ENCODE assay signal across 16 mouse cellular contexts in the genomic region with DNA sequence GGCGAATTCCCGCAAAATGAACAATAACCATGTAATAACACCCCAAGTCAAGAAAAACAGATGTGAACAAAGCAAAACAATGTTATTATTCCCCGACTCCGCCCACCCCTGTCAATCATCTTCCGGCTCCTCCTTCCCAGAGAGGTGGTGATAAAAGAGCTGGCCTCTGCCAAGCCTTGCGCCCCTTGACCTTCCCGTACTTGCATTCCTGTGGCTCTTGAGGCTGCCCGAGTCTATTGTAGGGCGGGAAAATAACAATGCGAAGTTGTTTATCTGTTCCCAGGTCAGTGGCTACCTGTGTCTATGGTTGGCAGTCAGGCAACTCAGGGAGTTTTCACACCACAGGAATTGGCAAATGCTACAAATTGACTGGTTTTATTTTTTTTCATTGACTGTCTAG. TPM values are rescaled to one million over a fixed set of nuclear protein-coding genes. Genes with fewer than 3 reads are reported as not detected.
DNase-seq lines count a peak whose midpoint lies in the region; ATAC-seq and TF ChIP-seq lines count a peak whose summit lies in the region.
"Had no signal": no experiment of that assay in that cellular context is flagged by ENCODE, and none has a peak within 500 bp of the region (broad histone marks: within the 10 kb centered on the region; RNA-seq: fewer than 3 reads in every experiment).

No protein-coding gene starts in this region.

- intact Hi-C loops in left cerebral cortex, postnatal 4 days (cut with DNase I) = no loop called here

- peak; percentile 25 for DNase-seq in gastrocnemius, postnatal 25 days
- no peak for DNase-seq in gastrocnemius, adult 8-10 months (ENCODE audit: low spot score in 2 of 2)
- DNase-seq in Muller cell, postnatal 12 days (ENCODE audit: inconsistent ontology term) = peak; percentile 56
- peak; percentile 41 to 58 for DNase-seq in heart, adult 9 months (ENCODE audit: low spot score in 2 of 2)
- DNase-seq in lung, adult 2 months = peak; percentile 51
- DNase-seq in urinary bladder, adult 2 months (ENCODE audit: low spot score) = no peak
- DNase-seq in left cerebral cortex, postnatal 4 days = no peak
- DNase-seq: cerebellum, postnatal 25 days had no signal

- no peak for TF ChIP-seq CTCF in lung, adult 2 months (IDR thresholded peaks at IDR 0.05; ENCODE audit: insufficient read depth, low read length)

- peaks cover 7% of the 10 kb centered on the region; the same call in 1 of the 2 replicates for H3K4me1 ChIP-seq in lung, adult 2 months (ENCODE audit: control insufficient read depth, insufficient read depth, low read length)
- H3K4me1 ChIP-seq: limb, embryonic 10.5 days had no signal

- no peak overlapping the region for H3K4me3 ChIP-seq in lung, adult 2 months (replicated peaks; ENCODE audit: extremely low read depth, low read depth, low read length)
- H3K4me3 ChIP-seq: limb, embryonic 10.5 days; lung, embryonic 15.5 days had no signal

- 41% methylated on average over 10 of the region's 10 CpGs for whole genome bisulfite sequencing in lung, adult 2 months

- TF ChIP-seq POLR2A in lung, adult 2 months (IDR thresholded peaks at IDR 0.05; ENCODE audit: borderline replicate concordance, extremely low read depth, low read depth, low read length) = no peak

- no peak for ATAC-seq in erythroblast, adult 5-6 weeks (replicated peaks; ENCODE audit: low FRiP score, poor library complexity, severe bottlenecking)

RNA-seq across cellular contexts. Expression of a gene that starts 9.5 kb away (rescaled TPM):
- total RNA-seq in gastrocnemius, postnatal 25 days (2021) = 1 to 10 TPM in 1 of 2 experiments, under 1 TPM in 1; 0.70 to 1.3 TPM
- 1 to 10 TPM in 1 of 4 experiments, under 1 TPM in 3; 0.60 to 1.2 (median 0.76) TPM for total RNA-seq in gastrocnemius, adult 8-10 months (2022)
- polyA plus RNA-seq in lung, adult 2 months (2012; rRNA removed) = 26.7 and 29.0 TPM in 2 replicates
- total RNA-seq in erythroblast, adult 5-6 weeks (2015; ENCODE audit: low replicate concordance) = not detected in 2 replicates
- not detected in 2 replicates for total RNA-seq in erythroblast, adult 5-6 weeks (2017; ENCODE audit: low replicate concordance)
- 0.83 and 0.96 TPM in 2 replicates for polyA plus RNA-seq in urinary bladder, adult 2 months (2012; rRNA removed)
- total RNA-seq in left cerebral cortex, postnatal 4 days (2021) = under 1 TPM; 0.28 to 0.48 TPM
- total RNA-seq: midbrain, postnatal 0 days; neutrophil, adult 5-6 weeks had no signal
- polyA plus RNA-seq: limb, embryonic 10.5 days; midbrain, postnatal 0 days had no signal

RNA-seq across cellular contexts. Expression of a gene that starts 19.2 kb away (rescaled TPM):
- not detected for total RNA-seq in gastrocnemius, postnatal 25 days (2021)
- not detected for total RNA-seq in gastrocnemius, adult 8-10 months (2022)
- polyA plus RNA-seq in lung, adult 2 months (2012; rRNA removed) = 8.1 and 20.3 TPM in 2 replicates
- total RNA-seq in erythroblast, adult 5-6 weeks (2015; ENCODE audit: low replicate concordance) = 948 and 1,023 TPM in 2 replicates
- 738 and 893 TPM in 2 replicates for total RNA-seq in erythroblast, adult 5-6 weeks (2017; ENCODE audit: low replicate concordance)
- not detected in 2 replicates for polyA plus RNA-seq in urinary bladder, adult 2 months (2012; rRNA removed)
- total RNA-seq in left cerebral cortex, postnatal 4 days (2021) = 1 to 10 TPM in 1 of 2 experiments, under 1 TPM in 1; 0.91 to 1.7 TPM
- polyA plus RNA-seq: limb, embryonic 10.5 days; testis, adult 2 months had no signal

RNA-seq across cellular contexts. Expression of a gene that starts 48.5 kb away (rescaled TPM):
- total RNA-seq in gastrocnemius, postnatal 25 days (2021) = 10 to 100 TPM; 52.4 to 64.1 TPM
- 100 to 1,000 TPM in 1 of 4 experiments, 10 to 100 TPM in 3; 84.4 to 106 (median 97.6) TPM for total RNA-seq in gastrocnemius, adult 8-10 months (2022)
- 0.38 and 0.84 TPM in 2 replicates for polyA plus RNA-seq in lung, adult 2 months (2012; rRNA removed)
- total RNA-seq in erythroblast, adult 5-6 weeks (2015; ENCODE audit: low replicate concordance) = not detected in 2 replicates
- 0.42 TPM in 1 of 2 replicates, not detected in the other for total RNA-seq in erythroblast, adult 5-6 weeks (2017; ENCODE audit: low replicate concordance)
- 0.06 TPM in 2 replicates for polyA plus RNA-seq in urinary bladder, adult 2 months (2012; rRNA removed)
- total RNA-seq in left cerebral cortex, postnatal 4 days (2021) = under 1 TPM; 0.46 to 0.48 TPM
- total RNA-seq: neutrophil, adult 5-6 weeks had no signal

RNA-seq across cellular contexts. Expression of a gene that starts 53.9 kb away (rescaled TPM):
- not detected for total RNA-seq in gastrocnemius, postnatal 25 days (2021)
- not detected for total RNA-seq in gastrocnemius, adult 8-10 months (2022)
- 0.88 and 1.0 TPM in 2 replicates for polyA plus RNA-seq in lung, adult 2 months (2012; rRNA removed)
- total RNA-seq in erythroblast, adult 5-6 weeks (2015; ENCODE audit: low replicate concordance) = not detected in 2 replicates
- not detected in 2 replicates for total RNA-seq in erythroblast, adult 5-6 weeks (2017; ENCODE audit: low replicate concordance)
- not detected in 2 replicates for polyA plus RNA-seq in urinary bladder, adult 2 months (2012; rRNA removed)
- total RNA-seq in left cerebral cortex, postnatal 4 days (2021) = under 1 TPM in 1 of 2 experiments, not detected in 1; 0.54 TPM
- total RNA-seq: heart, postnatal 36 days; midbrain, postnatal 0 days had no signal
- polyA plus RNA-seq: large intestine, adult 2 months; limb, embryonic 10.5 days; lung, embryonic 15.5 days; midbrain, postnatal 0 days had no signal

RNA-seq across cellular contexts. Expression of a gene that starts 57.5 kb away (rescaled TPM):
- 1 to 10 TPM; 4.3 to 4.4 TPM for total RNA-seq in gastrocnemius, postnatal 25 days (2021)
- 10 to 100 TPM in 1 of 4 experiments, 1 to 10 TPM in 3; 4.4 to 10.9 (median 5.2) TPM for total RNA-seq in gastrocnemius, adult 8-10 months (2022)
- polyA plus RNA-seq in lung, adult 2 months (2012; rRNA removed) = 43.9 and 51.2 TPM in 2 replicates
- total RNA-seq in erythroblast, adult 5-6 weeks (2015; ENCODE audit: low replicate concordance) = 32.7 and 39.5 TPM in 2 replicates
- 43.8 and 65.4 TPM in 2 replicates for total RNA-seq in erythroblast, adult 5-6 weeks (2017; ENCODE audit: low replicate concordance)
- 7.4 and 8.9 TPM in 2 replicates for polyA plus RNA-seq in urinary bladder, adult 2 months (2012; rRNA removed)
- total RNA-seq in left cerebral cortex, postnatal 4 days (2021) = under 1 TPM; 0.48 to 0.98 TPM

Comparison
In these comparisons a context has a peak if more than half of its experiments do, and no peak if none do; other contexts are left out.
1. DNase-seq: peak in gastrocnemius, postnatal 25 days (single experiment), Muller cell, postnatal 12 days (single experiment), heart, adult 9 months (2 of 2) and lung, adult 2 months (single experiment); none in gastrocnemius, adult 8-10 months (0 of 2), urinary bladder, adult 2 months (single experiment) and left cerebral cortex, postnatal 4 days (single experiment).
2. RNA of a gene that starts 19.2 kb away (total RNA-seq): 738 to 1,023 TPM in erythroblast, adult 5-6 weeks; 0.91 to 1.7 TPM in left cerebral cortex, postnatal 4 days, not detected in gastrocnemius, adult 8-10 months and not detected in gastrocnemius, postnatal 25 days; every median in the first group is over 100 times any median in the second.
3. RNA of a gene that starts 48.5 kb away (total RNA-seq): 84.4 to 106 TPM in gastrocnemius, adult 8-10 months and 52.4 to 64.1 TPM in gastrocnemius, postnatal 25 days; 0.46 to 0.48 TPM in left cerebral cortex, postnatal 4 days and 0.42 TPM in erythroblast, adult 5-6 weeks; every median in the first group is over 10 times any median in the second.